Mouse (Mus musculus) liver, adult 2 months (tissue): Measurements from ENCODE around the gene Slc52a3.

Experiments
- CTCF ChIP-seq: fragments of 200-500 bp; IDR thresholded peaks from 2 replicates; pipeline ENCODE4 v1.5.1; 2011; ENCODE audit warnings: low read depth, low read length, control low read depth
- POLR2A ChIP-seq: fragments of 200-500 bp; IDR thresholded peaks from 2 replicates; pipeline ENCODE4 v1.6.1; 2011; ENCODE audit warnings: low read length, control low read depth; ENCODE audit not compliant: insufficient read depth; ENCODE audit errors: extremely low read depth

- no peak for TF ChIP-seq CTCF
- TF ChIP-seq POLR2A: no peak
These were observed 25.7 kb downstream of the Slc52a3 start for GRCm38 (mm10) chr2:152022022-152022421.
